13 mouse cellular contexts compared by ENCODE assay signal in genomic region chr16:22800026-22800848, GRCm38 (mm10). TPM values are rescaled to one million over a fixed set of nuclear protein-coding genes. Genes with fewer than 3 reads are reported as not detected.
DNase-seq lines count a peak whose midpoint lies in the region; ATAC-seq and TF ChIP-seq lines count a peak whose summit lies in the region.
"Had no signal": no experiment of that assay in that cellular context is flagged by ENCODE, and none has a peak within 500 bp of the region (broad histone marks: within the 10 kb centered on the region; RNA-seq: fewer than 3 reads in every experiment).

No protein-coding gene starts in this region.

- H3K4me2 ChIP-seq in hindbrain, embryonic 11.5 days (replicated peaks; ENCODE audit: low read depth, low read length): no peak overlapping the region
- H3K4me2 ChIP-seq in midbrain, postnatal 0 days (ENCODE audit: low read depth, low read length, poor library complexity, severe bottlenecking): no peak overlapping the region
- H3K4me2 ChIP-seq in liver, embryonic 11.5 days: no peak overlapping the region
- no peak overlapping the region for H3K4me2 ChIP-seq in heart, embryonic 11.5 days
- H3K4me2 ChIP-seq: liver, embryonic 13.5 days had no signal

- no peak overlapping the region for H3K9ac ChIP-seq in ES-E14 (ENCODE audit: insufficient read depth, low read depth, low read length, poor library complexity, severe bottlenecking)
- no peak overlapping the region for H3K9ac ChIP-seq in hindbrain, embryonic 11.5 days (ENCODE audit: low read depth, low read length)
- H3K9ac ChIP-seq in midbrain, postnatal 0 days (replicated peaks; ENCODE audit: low read length, poor library complexity, severe bottlenecking): no peak overlapping the region
- H3K9ac ChIP-seq in liver, embryonic 11.5 days (ENCODE audit: low read depth, low read length): no peak overlapping the region
- H3K9ac ChIP-seq in heart, embryonic 11.5 days (ENCODE audit: low read depth, low read length): no peak overlapping the region
- H3K9ac ChIP-seq: liver, embryonic 13.5 days had no signal

- peaks cover 29% of the 10 kb centered on the region for H3K27me3 ChIP-seq in hindbrain, embryonic 11.5 days (ENCODE audit: control insufficient read depth, insufficient read depth, low read length)
- peaks cover 19% of the 10 kb centered on the region for H3K27me3 ChIP-seq in midbrain, postnatal 0 days (ENCODE audit: insufficient read depth, low read length)
- H3K27me3 ChIP-seq in liver, embryonic 11.5 days (replicated peaks; ENCODE audit: control insufficient read depth, insufficient read depth, low read length): no peaks in the 10 kb centered on the region
- H3K27me3 ChIP-seq in heart, embryonic 11.5 days (ENCODE audit: control insufficient read depth, insufficient read depth, low read length): no peaks in the 10 kb centered on the region
- H3K27me3 ChIP-seq: liver, embryonic 13.5 days had no signal

- no peak for TF ChIP-seq CTCF in midbrain, postnatal 0 days (IDR thresholded peaks at IDR 0.05)

- H3K4me3 ChIP-seq in ES-E14 (ENCODE audit: insufficient read depth in 1 of 2, low read depth in 1 of 2, low read length in 2 of 2, poor library complexity in 1 of 2, severe bottlenecking in 1 of 2): no peak overlapping the region
- H3K4me3 ChIP-seq in hindbrain, embryonic 11.5 days (ENCODE audit: low read depth, low read length): no peak overlapping the region
- H3K4me3 ChIP-seq in midbrain, postnatal 0 days (ENCODE audit: low read depth, low read length): no peak overlapping the region
- H3K4me3 ChIP-seq in liver, embryonic 11.5 days (ENCODE audit: low read depth, low read length): no peak overlapping the region
- no peak overlapping the region for H3K4me3 ChIP-seq in heart, embryonic 11.5 days (ENCODE audit: low read depth, low read length)
- H3K4me3 ChIP-seq: liver, embryonic 13.5 days had no signal

- peak; percentile 62 for DNase-seq in ES-E14 (ENCODE audit: low read depth, low spot score)
- peak; percentile 70 for DNase-seq in embryo, embryonic 11 days
- peak; percentile 63 for DNase-seq in hindbrain, embryonic 11.5 days (ENCODE audit: low spot score)
- DNase-seq in midbrain, postnatal 0 days (ENCODE audit: low spot score): peak; percentile 67
- no peak for DNase-seq in liver, embryonic 11.5 days (ENCODE audit: low spot score)
- DNase-seq in yolk sac, embryonic 10.5 days (ENCODE audit: low spot score): no peak
- no peak for DNase-seq in lung, postnatal 4 days
- DNase-seq: adrenal gland, adult 8-10 months; cerebellum, adult 18-20 months; liver, embryonic 13.5 days; right cerebral cortex, postnatal 14 days had no signal

- ATAC-seq in hindbrain, embryonic 11.5 days (ENCODE audit: low FRiP score): peak; percentile 87
- no peak for ATAC-seq in midbrain, postnatal 0 days (ENCODE audit: low FRiP score)
- ATAC-seq in liver, embryonic 11.5 days (replicated peaks; ENCODE audit: low FRiP score): no peak
- ATAC-seq in heart, embryonic 11.5 days (replicated peaks; ENCODE audit: insufficient number of reproducible peaks, low FRiP score, low TSS enrichment): no peak

- in situ Hi-C loops in ES-E14 (cut with MboI; ENCODE audit: low sequenced_read_pairs in 2 of 2, unreplicated experiment in 2 of 2): loop anchor here (5.0 to 25.0 kb wide), 4 partner anchors 213 to 488 kb away; no protein-coding TSS in a partner anchor

- H3K27ac ChIP-seq in ES-E14 (ENCODE audit: insufficient read depth, low read depth, low read length, poor library complexity, severe bottlenecking): no peak overlapping the region
- no peak overlapping the region for H3K27ac ChIP-seq in hindbrain, embryonic 11.5 days (ENCODE audit: low read depth, low read length)
- no peak overlapping the region for H3K27ac ChIP-seq in midbrain, postnatal 0 days (ENCODE audit: low read depth, low read length)
- H3K27ac ChIP-seq in liver, embryonic 11.5 days (ENCODE audit: low read depth, low read length): no peak overlapping the region
- H3K27ac ChIP-seq in heart, embryonic 11.5 days (ENCODE audit: low read depth, low read length): no peak overlapping the region
- H3K27ac ChIP-seq: liver, embryonic 13.5 days had no signal

- no peaks in the 10 kb centered on the region for H3K9me3 ChIP-seq in ES-E14 (ENCODE audit: control insufficient read depth, insufficient read depth, low read depth, low read length)
- H3K9me3 ChIP-seq in hindbrain, embryonic 11.5 days (ENCODE audit: control insufficient read depth, low read length): no peaks in the 10 kb centered on the region
- H3K9me3 ChIP-seq in midbrain, postnatal 0 days (ENCODE audit: low read length): no peaks in the 10 kb centered on the region
- H3K9me3 ChIP-seq in liver, embryonic 11.5 days (ENCODE audit: control insufficient read depth, low read length): no peaks in the 10 kb centered on the region
- H3K9me3 ChIP-seq in heart, embryonic 11.5 days (replicated peaks; ENCODE audit: control insufficient read depth, low read length): no peaks in the 10 kb centered on the region
- H3K9me3 ChIP-seq: liver, embryonic 13.5 days had no signal

- no peaks in the 10 kb centered on the region for H3K36me3 ChIP-seq in ES-E14 (ENCODE audit: control insufficient read depth, insufficient read depth, low read length, poor library complexity, severe bottlenecking)
- no peaks in the 10 kb centered on the region for H3K36me3 ChIP-seq in hindbrain, embryonic 11.5 days (ENCODE audit: control insufficient read depth, insufficient read depth, low read length)
- H3K36me3 ChIP-seq in midbrain, postnatal 0 days (ENCODE audit: insufficient read depth, low read length): no peaks in the 10 kb centered on the region
- no peaks in the 10 kb centered on the region for H3K36me3 ChIP-seq in liver, embryonic 11.5 days (ENCODE audit: control insufficient read depth, insufficient read depth, low read length)
- no peaks in the 10 kb centered on the region for H3K36me3 ChIP-seq in heart, embryonic 11.5 days (ENCODE audit: control insufficient read depth, insufficient read depth, low read length)
- H3K36me3 ChIP-seq: liver, embryonic 13.5 days had no signal

- 22% methylated on average over 6 of the region's 6 CpGs for WGBS in hindbrain, embryonic 11.5 days
- WGBS in midbrain, postnatal 0 days: 11% methylated on average over 6 of the region's 6 CpGs
- 72% methylated on average over 6 of the region's 6 CpGs for WGBS in liver, embryonic 11.5 days
- 65% methylated on average over 6 of the region's 6 CpGs for WGBS in heart, embryonic 11.5 days (ENCODE audit: insufficient replicate concordance)

- peaks cover 2 to 16% of the 10 kb centered on the region in 2 experiments; a peak in 2 of 4 replicates for H3K4me1 ChIP-seq in ES-E14 (ENCODE audit: control insufficient read depth in 2 of 2, insufficient read depth in 2 of 2, low read length in 2 of 2, poor library complexity in 1 of 2)
- 0 out of 2 replicates have a peak, but pooled peaks cover 4% of the 10 kb centered on the region for H3K4me1 ChIP-seq in hindbrain, embryonic 11.5 days (replicated peaks; ENCODE audit: control insufficient read depth, insufficient read depth, low read length)
- H3K4me1 ChIP-seq in midbrain, postnatal 0 days (ENCODE audit: insufficient read depth, low read length): no peaks in the 10 kb centered on the region
- H3K4me1 ChIP-seq in liver, embryonic 11.5 days (replicated peaks; ENCODE audit: control insufficient read depth, insufficient read depth, low read length): no peaks in the 10 kb centered on the region
- H3K4me1 ChIP-seq in heart, embryonic 11.5 days (ENCODE audit: control insufficient read depth, insufficient read depth, low read length): no peaks in the 10 kb centered on the region
- H3K4me1 ChIP-seq: liver, embryonic 13.5 days had no signal

TF ChIP-seq in ES-E14, 5 proteins besides CTCF, POLR2A, EP300 and RAD21:
- TF ChIP-seq ZNF384 (IDR thresholded peaks at IDR 0.05; ENCODE audit: low read depth, low read length) (peak; percentile 95), MAFK (IDR thresholded peaks at IDR 0.05; ENCODE audit: insufficient read depth, low read depth, low read length) (peak; percentile 29; the same call in 1 of the 2 replicates), CHD2 (IDR thresholded peaks at IDR 0.05; ENCODE audit: low read depth, low read length) (peak; percentile 61; the same call in 1 of the 2 replicates), HCFC1 (IDR thresholded peaks at IDR 0.05; ENCODE audit: borderline replicate concordance, insufficient read depth, low read length) (no peak), ZC3H11A (IDR thresholded peaks at IDR 0.05; ENCODE audit: borderline replicate concordance, low read depth, low read length) (no peak)
TF ChIP-seq in ES-E14: peak in this region for 3.

RNA-seq across cellular contexts. Expression of gene Crygs, which starts 11.1 kb away (rescaled TPM):
- not detected in 2 replicates for total RNA-seq in ES-E14 (2012; rRNA removed)
- polyA plus RNA-seq in hindbrain, embryonic 11.5 days (2014; fragmentation: Nextera tagmentation; extraction: Ambion mirVana): 0.26 TPM in 1 of 2 replicates, not detected in the other
- not detected in 2 replicates for total RNA-seq in midbrain, postnatal 0 days (2014; rRNA removed)
- 0.45 TPM in 1 of 2 replicates, not detected in the other for polyA plus RNA-seq in midbrain, postnatal 0 days (2015; fragmentation: Nextera tagmentation; extraction: Ambion mirVana)
- not detected in 2 replicates for polyA plus RNA-seq in liver, embryonic 11.5 days (2014; fragmentation: Nextera tagmentation; extraction: Ambion mirVana)
- polyA plus RNA-seq in heart, embryonic 11.5 days (2014; fragmentation: Nextera tagmentation; extraction: Ambion mirVana): 0.24 TPM in 1 of 2 replicates, not detected in the other
- total RNA-seq: adrenal gland, adult 8-10 months; heart, adult 8-10 months had no signal

RNA-seq across cellular contexts. Expression of gene Tbccd1, which starts 57.2 kb away (rescaled TPM):
- 17.5 and 20.0 TPM in 2 replicates for total RNA-seq in ES-E14 (2012; rRNA removed)
- 33.6 and 36.1 TPM in 2 replicates for polyA plus RNA-seq in hindbrain, embryonic 11.5 days (2014; fragmentation: Nextera tagmentation; extraction: Ambion mirVana)
- total RNA-seq in midbrain, postnatal 0 days (2014; rRNA removed): 16.2 and 19.1 TPM in 2 replicates
- polyA plus RNA-seq in midbrain, postnatal 0 days (2015; fragmentation: Nextera tagmentation; extraction: Ambion mirVana): 14.5 and 15.9 TPM in 2 replicates
- 44.8 and 47.3 TPM in 2 replicates for polyA plus RNA-seq in liver, embryonic 11.5 days (2014; fragmentation: Nextera tagmentation; extraction: Ambion mirVana)
- 16.7 and 19.2 TPM in 2 replicates for polyA plus RNA-seq in heart, embryonic 11.5 days (2014; fragmentation: Nextera tagmentation; extraction: Ambion mirVana)

RNA-seq across cellular contexts. Expression of gene Dnajb11, which starts 57.4 kb away (rescaled TPM):
- total RNA-seq in ES-E14 (2012; rRNA removed): 140 and 155 TPM in 2 replicates
- 115 and 116 TPM in 2 replicates for polyA plus RNA-seq in hindbrain, embryonic 11.5 days (2014; fragmentation: Nextera tagmentation; extraction: Ambion mirVana)
- 58.7 and 63.0 TPM in 2 replicates for total RNA-seq in midbrain, postnatal 0 days (2014; rRNA removed)
- polyA plus RNA-seq in midbrain, postnatal 0 days (2015; fragmentation: Nextera tagmentation; extraction: Ambion mirVana): 88.4 and 89.9 TPM in 2 replicates
- polyA plus RNA-seq in liver, embryonic 11.5 days (2014; fragmentation: Nextera tagmentation; extraction: Ambion mirVana): 125 and 131 TPM in 2 replicates
- 130 and 148 TPM in 2 replicates for polyA plus RNA-seq in heart, embryonic 11.5 days (2014; fragmentation: Nextera tagmentation; extraction: Ambion mirVana)

Comparison
In these comparisons a context has a peak if more than half of its experiments do, and no peak if none do; other contexts are left out.
1. DNase-seq: peak in ES-E14 (single experiment), embryo, embryonic 11 days (single experiment), hindbrain, embryonic 11.5 days (single experiment) and midbrain, postnatal 0 days (single experiment); none in liver, embryonic 11.5 days (single experiment), yolk sac, embryonic 10.5 days (single experiment) and lung, postnatal 4 days (0 of 2).